Mouse (Mus musculus): ENCODE results near the gene Phc2.

DNA sequence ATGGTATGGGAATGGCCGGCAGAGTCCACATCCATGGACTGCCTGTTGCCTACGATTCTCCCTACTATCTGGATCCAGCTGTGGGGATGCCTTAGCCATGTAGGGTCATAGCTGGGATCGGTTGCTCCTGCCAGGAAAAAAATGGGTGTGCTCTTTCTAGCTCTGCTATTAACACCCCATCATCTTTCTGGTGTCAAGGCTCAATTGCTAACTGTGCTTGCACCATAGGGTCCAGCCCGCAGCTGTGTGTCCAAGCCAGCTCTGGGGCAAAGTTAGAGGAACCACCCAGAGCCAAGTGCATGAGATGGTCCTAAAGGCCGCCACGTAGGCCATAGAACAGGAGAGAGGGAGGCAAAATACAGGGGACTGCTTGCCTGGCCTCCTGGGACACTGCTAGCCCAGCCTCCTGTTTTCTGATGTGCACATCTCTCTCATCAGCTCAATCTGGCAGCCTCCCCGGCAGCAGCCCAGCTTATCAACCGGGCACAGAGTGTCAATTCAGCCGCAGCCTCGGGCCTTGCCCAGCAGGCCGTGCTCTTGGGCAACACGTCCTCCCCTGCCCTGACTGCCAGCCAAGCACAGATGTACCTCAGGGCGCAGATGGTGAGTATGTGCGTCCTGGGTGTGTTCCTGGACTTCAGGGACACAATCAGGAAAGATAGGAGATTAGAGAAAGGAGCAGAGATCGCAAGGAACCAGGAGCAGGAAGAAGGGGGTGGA is 54.7 kb downstream of the Phc2 start:
- no peak for TF ChIP-seq POLR2A (IDR thresholded peaks at IDR 0.05; ENCODE audit: borderline replicate concordance, extremely low read depth, insufficient read depth, insufficient read length, poor library complexity, severe bottlenecking)
- TF ChIP-seq CTCF (IDR thresholded peaks at IDR 0.05; ENCODE audit: borderline replicate concordance, extremely low read depth, insufficient read depth, insufficient read length), result no peak
